Comparison of ENCODE assay signal across 8 mouse cellular contexts in the genomic region with DNA sequence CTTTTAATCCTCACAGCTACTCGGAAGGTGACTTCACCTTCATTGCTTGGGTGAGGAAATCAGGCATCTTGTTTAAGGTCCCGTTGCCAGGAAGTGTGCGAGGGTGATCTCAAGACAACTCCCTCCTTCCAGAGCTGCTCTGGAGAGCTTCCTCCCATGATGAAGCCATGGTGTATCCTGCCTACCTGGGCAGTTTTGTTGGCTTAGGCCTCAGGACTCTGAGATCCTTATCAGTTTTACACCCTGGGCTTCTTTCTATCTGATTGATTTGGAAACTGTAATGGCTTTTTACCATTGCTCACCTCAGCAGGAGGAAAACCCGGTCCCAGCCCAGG. TPM values are rescaled to one million over a fixed set of nuclear protein-coding genes. Genes with fewer than 3 reads are reported as not detected.
DNase-seq lines count a peak whose midpoint lies in the region; ATAC-seq and TF ChIP-seq lines count a peak whose summit lies in the region.

No protein-coding gene starts in this region.

- H3K36me3 ChIP-seq in embryonic facial prominence, embryonic 13.5 days = no peaks in the 10 kb centered on the region
- H3K36me3 ChIP-seq in hindbrain, postnatal 0 days (ENCODE audit: insufficient read depth, low read length) = no peaks in the 10 kb centered on the region
- no peaks in the 10 kb centered on the region for H3K36me3 ChIP-seq in midbrain, embryonic 15.5 days (replicated peaks)

- H3K4me1 ChIP-seq in embryonic facial prominence, embryonic 13.5 days = peaks cover 15% of the 10 kb centered on the region; the same call in 1 of the 2 replicates
- H3K4me1 ChIP-seq in hindbrain, postnatal 0 days (ENCODE audit: insufficient read depth, low read length) = no peaks in the 10 kb centered on the region
- 0 out of 2 replicates have a peak, but pooled peaks cover 8% of the 10 kb centered on the region for H3K4me1 ChIP-seq in midbrain, embryonic 15.5 days

- H3K27ac ChIP-seq in layer of hippocampus, adult 2 months = no peak overlapping the region
- no peak overlapping the region for H3K27ac ChIP-seq in embryonic facial prominence, embryonic 13.5 days
- H3K27ac ChIP-seq in hindbrain, postnatal 0 days = no peak overlapping the region
- H3K27ac ChIP-seq in midbrain, embryonic 15.5 days = no peak overlapping the region

- 21% methylated on average over 4 of the region's 4 CpGs for WGBS in embryonic facial prominence, embryonic 13.5 days
- WGBS in hindbrain, postnatal 0 days = 14% methylated on average over 4 of the region's 4 CpGs
- 15% methylated on average over 4 of the region's 4 CpGs for WGBS in midbrain, embryonic 15.5 days

- no peak overlapping the region for H3K9ac ChIP-seq in embryonic facial prominence, embryonic 13.5 days
- no peak overlapping the region for H3K9ac ChIP-seq in hindbrain, postnatal 0 days (replicated peaks; ENCODE audit: low read length)
- no peak overlapping the region for H3K9ac ChIP-seq in midbrain, embryonic 15.5 days

- no peak for TF ChIP-seq CTCF in layer of hippocampus, adult 2 months (conservative IDR thresholded peaks at IDR 0.05)
- TF ChIP-seq CTCF in hindbrain, postnatal 0 days (IDR thresholded peaks at IDR 0.05; ENCODE audit: low read depth) = no peak

- DNase-seq in layer of hippocampus, adult 2 months (ENCODE audit: low spot score in 2 of 2) = no peak
- DNase-seq in layer of hippocampus, adult 11-12 months (ENCODE audit: low spot score) = no peak
- DNase-seq in hindbrain, postnatal 0 days (ENCODE audit: low spot score) = no peak
- no peak for DNase-seq in right cerebral cortex, postnatal 25 days
- DNase-seq in left cerebral cortex, postnatal 4 days = no peak
- DNase-seq in right cerebral cortex, postnatal 4 days = no peak

- intact Hi-C loops in left cerebral cortex, postnatal 4 days (cut with DNase I) = no loop called here

- H3K27me3 ChIP-seq in embryonic facial prominence, embryonic 13.5 days = no peaks in the 10 kb centered on the region
- H3K27me3 ChIP-seq in hindbrain, postnatal 0 days (ENCODE audit: insufficient read depth, low read length) = no peaks in the 10 kb centered on the region
- H3K27me3 ChIP-seq in midbrain, embryonic 15.5 days (replicated peaks) = no peaks in the 10 kb centered on the region

- H3K9me3 ChIP-seq in embryonic facial prominence, embryonic 13.5 days = no peaks in the 10 kb centered on the region
- no peaks in the 10 kb centered on the region for H3K9me3 ChIP-seq in hindbrain, postnatal 0 days (ENCODE audit: low read length)
- H3K9me3 ChIP-seq in midbrain, embryonic 15.5 days = no peaks in the 10 kb centered on the region

- H3K4me2 ChIP-seq in embryonic facial prominence, embryonic 13.5 days = peak overlapping the region; percentile 54
- peak overlapping the region; percentile 48 for H3K4me2 ChIP-seq in hindbrain, postnatal 0 days (ENCODE audit: low read depth, low read length)
- H3K4me2 ChIP-seq in midbrain, embryonic 15.5 days = peak overlapping the region; percentile 45

- H3K4me3 ChIP-seq in layer of hippocampus, adult 2 months = peak overlapping the region; percentile 3; the same call in 1 of the 2 replicates
- peak overlapping the region; percentile 29 for H3K4me3 ChIP-seq in embryonic facial prominence, embryonic 13.5 days
- H3K4me3 ChIP-seq in hindbrain, postnatal 0 days (ENCODE audit: low read length) = peak overlapping the region; percentile 24
- H3K4me3 ChIP-seq in midbrain, embryonic 15.5 days = peak overlapping the region; percentile 31

- ATAC-seq in embryonic facial prominence, embryonic 13.5 days (ENCODE audit: insufficient number of reproducible peaks, insufficient read depth, low FRiP score, low TSS enrichment, low read depth) = no peak
- no peak; the same call in 1 of the 2 replicates for ATAC-seq in hindbrain, postnatal 0 days
- peak; percentile 72 for ATAC-seq in midbrain, embryonic 15.5 days (replicated peaks)

RNA-seq across cellular contexts. Expression of a gene that starts 4.4 kb away (rescaled TPM):
- not detected for total RNA-seq in layer of hippocampus, adult 2 months (2021)
- polyA plus RNA-seq in embryonic facial prominence, embryonic 13.5 days (2015; fragmentation: Nextera tagmentation; extraction: Ambion mirVana) = 0.36 TPM in 1 of 2 replicates, not detected in the other
- total RNA-seq in hindbrain, postnatal 0 days (2014; rRNA removed) = not detected in 2 replicates
- polyA plus RNA-seq in hindbrain, postnatal 0 days (2015; fragmentation: Nextera tagmentation; extraction: Ambion mirVana) = not detected in 2 replicates
- not detected in 2 replicates for polyA plus RNA-seq in midbrain, embryonic 15.5 days (2015; fragmentation: Nextera tagmentation; extraction: Ambion mirVana)
- total RNA-seq in left cerebral cortex, postnatal 4 days (2021) = not detected

RNA-seq across cellular contexts. Expression of a gene that starts 14.3 kb away (rescaled TPM):
- total RNA-seq in layer of hippocampus, adult 2 months (2021) = not detected
- not detected in 2 replicates for polyA plus RNA-seq in embryonic facial prominence, embryonic 13.5 days (2015; fragmentation: Nextera tagmentation; extraction: Ambion mirVana)
- total RNA-seq in hindbrain, postnatal 0 days (2014; rRNA removed) = not detected in 2 replicates
- polyA plus RNA-seq in hindbrain, postnatal 0 days (2015; fragmentation: Nextera tagmentation; extraction: Ambion mirVana) = not detected in 2 replicates
- not detected in 2 replicates for polyA plus RNA-seq in midbrain, embryonic 15.5 days (2015; fragmentation: Nextera tagmentation; extraction: Ambion mirVana)
- not detected for total RNA-seq in left cerebral cortex, postnatal 4 days (2021)

RNA-seq across cellular contexts. Expression of a gene that starts 20.3 kb away (rescaled TPM):
- not detected for total RNA-seq in layer of hippocampus, adult 2 months (2021)
- polyA plus RNA-seq in embryonic facial prominence, embryonic 13.5 days (2015; fragmentation: Nextera tagmentation; extraction: Ambion mirVana) = not detected in 2 replicates
- not detected in 2 replicates for total RNA-seq in hindbrain, postnatal 0 days (2014; rRNA removed)
- polyA plus RNA-seq in hindbrain, postnatal 0 days (2015; fragmentation: Nextera tagmentation; extraction: Ambion mirVana) = not detected in 2 replicates
- polyA plus RNA-seq in midbrain, embryonic 15.5 days (2015; fragmentation: Nextera tagmentation; extraction: Ambion mirVana) = not detected in 2 replicates
- total RNA-seq in left cerebral cortex, postnatal 4 days (2021) = not detected

RNA-seq across cellular contexts. Expression of a gene that starts 26.0 kb away (rescaled TPM):
- total RNA-seq in layer of hippocampus, adult 2 months (2021) = not detected
- polyA plus RNA-seq in embryonic facial prominence, embryonic 13.5 days (2015; fragmentation: Nextera tagmentation; extraction: Ambion mirVana) = not detected in 2 replicates
- total RNA-seq in hindbrain, postnatal 0 days (2014; rRNA removed) = not detected in 2 replicates
- not detected in 2 replicates for polyA plus RNA-seq in hindbrain, postnatal 0 days (2015; fragmentation: Nextera tagmentation; extraction: Ambion mirVana)
- polyA plus RNA-seq in midbrain, embryonic 15.5 days (2015; fragmentation: Nextera tagmentation; extraction: Ambion mirVana) = not detected in 2 replicates
- total RNA-seq in left cerebral cortex, postnatal 4 days (2021) = not detected

RNA-seq across cellular contexts. Expression of a gene that starts 32.0 kb away (rescaled TPM):
- total RNA-seq in layer of hippocampus, adult 2 months (2021) = not detected
- 0.30 TPM in 1 of 2 replicates, not detected in the other for polyA plus RNA-seq in embryonic facial prominence, embryonic 13.5 days (2015; fragmentation: Nextera tagmentation; extraction: Ambion mirVana)
- not detected in 2 replicates for total RNA-seq in hindbrain, postnatal 0 days (2014; rRNA removed)
- polyA plus RNA-seq in hindbrain, postnatal 0 days (2015; fragmentation: Nextera tagmentation; extraction: Ambion mirVana) = not detected in 2 replicates
- not detected in 2 replicates for polyA plus RNA-seq in midbrain, embryonic 15.5 days (2015; fragmentation: Nextera tagmentation; extraction: Ambion mirVana)
- not detected for total RNA-seq in left cerebral cortex, postnatal 4 days (2021)
